Mouse (Mus musculus): ENCODE measurements around the gene Lnx1. TPM values are rescaled to one million over a fixed set of nuclear protein-coding genes. Genes with fewer than 3 reads are reported as not detected.

Gene Lnx1
- polyA plus RNA-seq, 1 experiment from 2014 or later = 5.5 TPM

- H3K4me1 ChIP-seq (replicated peaks; ENCODE audit: control insufficient read depth, insufficient read depth, low read length) = no peaks in the 10 kb centered on the region
- no peaks in the 10 kb centered on the region for H3K36me3 ChIP-seq (ENCODE audit: control insufficient read depth, insufficient read depth, low read length)
- WGBS = 35% methylated on average over 6 of the region's 6 CpGs
- H3K4me3 ChIP-seq (ENCODE audit: low read length) = no peak overlapping the region
- H3K9me3 ChIP-seq (ENCODE audit: control insufficient read depth, low read length) = no peaks in the 10 kb centered on the region; the same call in 1 of the 2 replicates
- peaks cover 25% of the 10 kb centered on the region for H3K27me3 ChIP-seq (ENCODE audit: control insufficient read depth, insufficient read depth, low read depth, low read length)
- H3K4me2 ChIP-seq (ENCODE audit: low read depth, low read length) = no peak overlapping the region
- no peak overlapping the region for H3K27ac ChIP-seq (ENCODE audit: low read length)
- H3K9ac ChIP-seq (ENCODE audit: low read length) = no peak overlapping the region
- no peak for ATAC-seq (ENCODE audit: low read depth)
Observed at GRCm38 (mm10) chr5:74729567-74729966, 26.9 kb upstream of the Lnx1 start.

- no peaks in the 10 kb centered on the region; the same call in 1 of the 2 replicates for H3K9me3 ChIP-seq (ENCODE audit: control insufficient read depth, low read length)
- no peak overlapping the region for H3K27ac ChIP-seq (ENCODE audit: low read length)
- ATAC-seq (ENCODE audit: low read depth) = no peak
- H3K4me3 ChIP-seq (ENCODE audit: low read length) = no peak overlapping the region
- no peaks in the 10 kb centered on the region for H3K4me1 ChIP-seq (replicated peaks; ENCODE audit: control insufficient read depth, insufficient read depth, low read length)
- no peak overlapping the region for H3K4me2 ChIP-seq (ENCODE audit: low read depth, low read length)
- no peak overlapping the region for H3K9ac ChIP-seq (ENCODE audit: low read length)
- no peaks in the 10 kb centered on the region for H3K36me3 ChIP-seq (ENCODE audit: control insufficient read depth, insufficient read depth, low read length)
- H3K27me3 ChIP-seq (ENCODE audit: control insufficient read depth, insufficient read depth, low read depth, low read length) = peaks cover 25% of the 10 kb centered on the region
- 61% methylated on average over 6 of the region's 6 CpGs for WGBS
Observed at GRCm38 (mm10) chr5:74728186-74728585, 25.5 kb upstream of the Lnx1 start.

GRCm38 (mm10) chr5:74727319-74727718, 24.6 kb upstream of the Lnx1 start:
- no peak overlapping the region for H3K27ac ChIP-seq (ENCODE audit: low read length)
- no peaks in the 10 kb centered on the region for H3K4me1 ChIP-seq (replicated peaks; ENCODE audit: control insufficient read depth, insufficient read depth, low read length)
- no peak overlapping the region for H3K4me2 ChIP-seq (ENCODE audit: low read depth, low read length)
- WGBS = 62% methylated on average over 8 of the region's 8 CpGs
- H3K27me3 ChIP-seq (ENCODE audit: control insufficient read depth, insufficient read depth, low read depth, low read length) = peaks cover 25% of the 10 kb centered on the region
- H3K9me3 ChIP-seq (ENCODE audit: control insufficient read depth, low read length) = no peaks in the 10 kb centered on the region; the same call in 1 of the 2 replicates
- H3K4me3 ChIP-seq (ENCODE audit: low read length) = no peak overlapping the region
- no peak for ATAC-seq (ENCODE audit: low read depth)
- no peaks in the 10 kb centered on the region for H3K36me3 ChIP-seq (ENCODE audit: control insufficient read depth, insufficient read depth, low read length)
- no peak overlapping the region for H3K9ac ChIP-seq (ENCODE audit: low read length)

GRCm38 (mm10) chr5:74725541-74725940, 22.8 kb upstream of the Lnx1 start:
- Histone ChIP-seq H3K36me3 (ENCODE audit: control insufficient read depth, insufficient read depth, low read length) (no peaks in the 10 kb centered on the region), H3K9me3 (ENCODE audit: control insufficient read depth, low read length) (no peaks in the 10 kb centered on the region; the same call in 1 of the 2 replicates), H3K9ac (ENCODE audit: low read length) (no peak overlapping the region), H3K4me1 (replicated peaks; ENCODE audit: control insufficient read depth, insufficient read depth, low read length) (no peaks in the 10 kb centered on the region; the same call in 1 of the 2 replicates), H3K4me3 (ENCODE audit: low read length) (no peak overlapping the region), H3K27ac (ENCODE audit: low read length) (no peak overlapping the region), H3K27me3 (ENCODE audit: control insufficient read depth, insufficient read depth, low read depth, low read length) (peaks cover 25% of the 10 kb centered on the region), H3K4me2 (ENCODE audit: low read depth, low read length) (no peak overlapping the region)
- WGBS = 71% methylated on average over 4 of the region's 4 CpGs
- no peak for ATAC-seq (ENCODE audit: low read depth)

GRCm38 (mm10) chr5:74721816-74722215, 19.1 kb upstream of the Lnx1 start:
- Histone ChIP-seq H3K27ac (ENCODE audit: low read length) (no peak overlapping the region), H3K9ac (ENCODE audit: low read length) (no peak overlapping the region), H3K36me3 (ENCODE audit: control insufficient read depth, insufficient read depth, low read length) (no peaks in the 10 kb centered on the region), H3K4me2 (ENCODE audit: low read depth, low read length) (no peak overlapping the region), H3K9me3 (ENCODE audit: control insufficient read depth, low read length) (no peaks in the 10 kb centered on the region; the same call in 1 of the 2 replicates), H3K27me3 (ENCODE audit: control insufficient read depth, insufficient read depth, low read depth, low read length) (peaks cover 9% of the 10 kb centered on the region; the same call in 1 of the 2 replicates), H3K4me3 (ENCODE audit: low read length) (no peak overlapping the region), H3K4me1 (replicated peaks; ENCODE audit: control insufficient read depth, insufficient read depth, low read length) (peaks cover 3% of the 10 kb centered on the region; the same call in 1 of the 2 replicates)
- 70% methylated on average over 3 of the region's 3 CpGs for WGBS
- no peak for ATAC-seq (ENCODE audit: low read depth)

GRCm38 (mm10) chr5:74720661-74721060, 17.9 kb upstream of the Lnx1 start:
- Histone ChIP-seq H3K27me3 (ENCODE audit: control insufficient read depth, insufficient read depth, low read depth, low read length) (peaks cover 8% of the 10 kb centered on the region; the same call in 1 of the 2 replicates), H3K4me1 (replicated peaks; ENCODE audit: control insufficient read depth, insufficient read depth, low read length) (peaks cover 3% of the 10 kb centered on the region; the same call in 1 of the 2 replicates), H3K27ac (ENCODE audit: low read length) (no peak overlapping the region), H3K9ac (ENCODE audit: low read length) (no peak overlapping the region), H3K36me3 (ENCODE audit: control insufficient read depth, insufficient read depth, low read length) (no peaks in the 10 kb centered on the region), H3K4me3 (ENCODE audit: low read length) (no peak overlapping the region), H3K9me3 (ENCODE audit: control insufficient read depth, low read length) (no peaks in the 10 kb centered on the region; the same call in 1 of the 2 replicates), H3K4me2 (ENCODE audit: low read depth, low read length) (no peak overlapping the region)
- ATAC-seq (ENCODE audit: low read depth) = no peak
- WGBS = 36% methylated on average over 9 of the region's 9 CpGs

- Histone ChIP-seq H3K4me3 (ENCODE audit: low read length) (no peak overlapping the region), H3K9me3 (ENCODE audit: control insufficient read depth, low read length) (no peaks in the 10 kb centered on the region), H3K27ac (ENCODE audit: low read length) (no peak overlapping the region), H3K9ac (ENCODE audit: low read length) (no peak overlapping the region), H3K27me3 (ENCODE audit: control insufficient read depth, insufficient read depth, low read depth, low read length) (no peaks in the 10 kb centered on the region; the same call in 1 of the 2 replicates), H3K36me3 (ENCODE audit: control insufficient read depth, insufficient read depth, low read length) (no peaks in the 10 kb centered on the region), H3K4me1 (replicated peaks; ENCODE audit: control insufficient read depth, insufficient read depth, low read length) (0 out of 2 replicates have a peak, but pooled peaks cover 3% of the 10 kb centered on the region), H3K4me2 (ENCODE audit: low read depth, low read length) (no peak overlapping the region)
- 26% methylated on average over 7 of the region's 7 CpGs for WGBS
- ATAC-seq (ENCODE audit: low read depth) = no peak
Observed at GRCm38 (mm10) chr5:74716165-74716564, 13.5 kb upstream of the Lnx1 start.

GRCm38 (mm10) chr5:74712811-74713210, 10.1 kb upstream of the Lnx1 start:
- no peak for ATAC-seq (ENCODE audit: low read depth)

GRCm38 (mm10) chr5:74711988-74712387, 9.3 kb upstream of the Lnx1 start:
- no peaks in the 10 kb centered on the region for H3K9me3 ChIP-seq (ENCODE audit: control insufficient read depth, low read length)
- H3K27me3 ChIP-seq (ENCODE audit: control insufficient read depth, insufficient read depth, low read depth, low read length) = peaks cover 2% of the 10 kb centered on the region
- no peaks in the 10 kb centered on the region for H3K4me1 ChIP-seq (replicated peaks; ENCODE audit: control insufficient read depth, insufficient read depth, low read length)
- ATAC-seq (ENCODE audit: low read depth) = no peak
- H3K4me3 ChIP-seq (ENCODE audit: low read length) = no peak overlapping the region
- no peaks in the 10 kb centered on the region for H3K36me3 ChIP-seq (ENCODE audit: control insufficient read depth, insufficient read depth, low read length)
- WGBS = 86% methylated on average over 2 of the region's 2 CpGs
- no peak overlapping the region for H3K4me2 ChIP-seq (ENCODE audit: low read depth, low read length)
- no peak overlapping the region for H3K9ac ChIP-seq (ENCODE audit: low read length)
- no peak overlapping the region for H3K27ac ChIP-seq (ENCODE audit: low read length)

More at GRCm38 (mm10) chr5:74712811-74713210, 10.1 kb upstream of the Lnx1 start:
- H3K4me2 ChIP-seq (ENCODE audit: low read depth, low read length) = no peak overlapping the region
- no peak overlapping the region for H3K4me3 ChIP-seq (ENCODE audit: low read length)
- H3K27ac ChIP-seq (ENCODE audit: low read length) = no peak overlapping the region
- H3K9me3 ChIP-seq (ENCODE audit: control insufficient read depth, low read length) = no peaks in the 10 kb centered on the region
- H3K36me3 ChIP-seq (ENCODE audit: control insufficient read depth, insufficient read depth, low read length) = no peaks in the 10 kb centered on the region
- no peaks in the 10 kb centered on the region for H3K4me1 ChIP-seq (replicated peaks; ENCODE audit: control insufficient read depth, insufficient read depth, low read length)
- no peak overlapping the region for H3K9ac ChIP-seq (ENCODE audit: low read length)
- WGBS = 67% methylated on average over 4 of the region's 4 CpGs
- H3K27me3 ChIP-seq (ENCODE audit: control insufficient read depth, insufficient read depth, low read depth, low read length) = no peaks in the 10 kb centered on the region; the same call in 1 of the 2 replicates

GRCm38 (mm10) chr5:74711056-74711455, 8.3 kb upstream of the Lnx1 start:
- H3K4me1 ChIP-seq (replicated peaks; ENCODE audit: control insufficient read depth, insufficient read depth, low read length) = no peaks in the 10 kb centered on the region
- no peak for ATAC-seq (ENCODE audit: low read depth)
- H3K4me3 ChIP-seq (ENCODE audit: low read length) = no peak overlapping the region
- 74% methylated on average over 1 of the region's 1 CpGs for WGBS
- H3K36me3 ChIP-seq (ENCODE audit: control insufficient read depth, insufficient read depth, low read length) = no peaks in the 10 kb centered on the region
- H3K27ac ChIP-seq (ENCODE audit: low read length) = no peak overlapping the region
- no peak overlapping the region for H3K9ac ChIP-seq (ENCODE audit: low read length)
- peaks cover 2% of the 10 kb centered on the region for H3K27me3 ChIP-seq (ENCODE audit: control insufficient read depth, insufficient read depth, low read depth, low read length)
- H3K9me3 ChIP-seq (ENCODE audit: control insufficient read depth, low read length) = no peaks in the 10 kb centered on the region
- no peak overlapping the region for H3K4me2 ChIP-seq (ENCODE audit: low read depth, low read length)
